Mouse (Mus musculus): ENCODE results near the gene Slc30a2. TPM values are rescaled to one million over a fixed set of nuclear protein-coding genes. Genes with fewer than 3 reads are reported as not detected.

The Slc30a2 gene
- polyA plus RNA-seq, 1 experiment from 2014 or later, result 0.05 TPM

DNA sequence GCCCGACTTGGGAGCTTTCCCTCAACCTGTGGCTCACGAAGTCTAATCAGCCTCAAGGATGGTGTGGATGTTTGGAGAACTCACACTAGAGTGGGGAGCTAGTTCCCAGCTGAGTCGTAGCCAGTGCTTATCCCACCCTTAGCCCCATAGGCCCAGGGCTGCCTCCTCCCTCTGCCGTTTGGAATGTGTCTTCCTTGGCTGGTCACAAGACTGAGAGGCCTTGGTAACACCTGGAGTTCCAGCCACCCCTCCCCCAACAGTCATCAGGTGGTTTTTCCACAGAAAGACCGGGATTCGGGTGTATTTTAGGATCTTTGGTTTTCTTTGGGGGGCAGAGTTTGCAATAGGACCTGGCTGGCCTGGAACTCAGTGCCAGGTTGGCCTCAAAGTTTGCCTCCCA is 7.7 kb downstream of the Slc30a2 start:
- no peak overlapping the region for H3K4me3 ChIP-seq
- no peak overlapping the region for H3K27ac ChIP-seq
- H3K4me1 ChIP-seq, result peaks cover 10% of the 10 kb centered on the region; the same call in 1 of the 2 replicates
- 86% methylated on average over 6 of the region's 6 CpGs for whole genome bisulfite sequencing
- peaks cover 2% of the 10 kb centered on the region; the same call in 1 of the 2 replicates for H3K27me3 ChIP-seq
- no peak overlapping the region for H3K9ac ChIP-seq
- no peaks in the 10 kb centered on the region for H3K36me3 ChIP-seq
- no peaks in the 10 kb centered on the region for H3K9me3 ChIP-seq
- ATAC-seq (ENCODE audit: insufficient number of reproducible peaks, insufficient read depth, low FRiP score, low TSS enrichment), result no peak
- H3K4me2 ChIP-seq (replicated peaks), result no peak overlapping the region

DNA sequence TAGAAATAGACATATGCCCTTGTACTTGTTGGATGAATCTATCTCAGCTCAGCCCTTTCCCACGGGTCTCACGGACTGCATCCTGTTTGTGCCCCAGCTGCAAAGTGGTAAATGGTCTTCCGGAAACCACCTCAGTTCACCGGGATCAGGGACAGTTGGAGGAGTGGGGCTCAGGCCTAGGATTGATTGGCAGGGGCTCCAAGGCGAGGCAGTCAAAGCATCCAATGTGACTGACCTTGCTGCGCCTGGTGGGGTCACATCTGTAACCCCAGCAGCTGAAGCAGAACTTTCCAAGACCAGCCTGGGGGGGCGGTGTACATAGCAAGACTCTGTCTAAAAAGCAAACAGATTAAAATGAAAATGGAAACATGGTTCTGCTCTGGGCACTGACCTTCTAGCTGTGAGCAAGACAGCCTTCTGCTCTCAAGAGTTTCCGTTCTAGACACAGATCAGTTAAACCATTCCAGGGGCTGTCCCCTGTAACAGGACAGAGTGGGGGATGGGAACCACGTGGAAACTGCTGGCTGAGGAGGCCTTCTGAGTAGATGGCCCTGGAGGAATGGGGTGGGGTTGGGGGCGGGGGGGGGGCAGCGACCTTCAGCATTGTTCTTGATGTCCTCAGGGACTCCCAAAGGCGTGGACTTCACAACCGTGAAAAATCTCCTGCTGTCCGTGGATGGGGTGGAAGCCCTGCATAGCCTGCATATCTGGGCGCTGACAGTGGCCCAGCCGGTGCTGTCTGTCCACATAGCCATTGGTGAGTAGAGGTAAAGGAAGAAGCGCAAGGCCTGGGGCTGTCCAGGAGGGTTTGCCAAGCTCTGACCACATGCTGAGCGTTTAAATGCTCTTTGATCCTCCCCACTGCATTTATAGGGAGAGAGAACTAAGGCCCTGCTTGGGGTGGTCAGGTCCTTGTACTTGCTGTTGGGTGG is 8.6 kb downstream of the Slc30a2 start:
- Histone ChIP-seq H3K36me3 (no peaks in the 10 kb centered on the region), H3K4me1 (peaks cover 17% of the 10 kb centered on the region; the same call in 1 of the 2 replicates), H3K4me2 (replicated peaks) (no peak overlapping the region), H3K9ac (no peak overlapping the region), H3K27ac (no peak overlapping the region), H3K4me3 (no peak overlapping the region), H3K27me3 (no peaks in the 10 kb centered on the region), H3K9me3 (no peaks in the 10 kb centered on the region)
- ATAC-seq (ENCODE audit: insufficient number of reproducible peaks, insufficient read depth, low FRiP score, low TSS enrichment), result no peak
- WGBS, result 37% methylated on average over 18 of the region's 18 CpGs

DNA sequence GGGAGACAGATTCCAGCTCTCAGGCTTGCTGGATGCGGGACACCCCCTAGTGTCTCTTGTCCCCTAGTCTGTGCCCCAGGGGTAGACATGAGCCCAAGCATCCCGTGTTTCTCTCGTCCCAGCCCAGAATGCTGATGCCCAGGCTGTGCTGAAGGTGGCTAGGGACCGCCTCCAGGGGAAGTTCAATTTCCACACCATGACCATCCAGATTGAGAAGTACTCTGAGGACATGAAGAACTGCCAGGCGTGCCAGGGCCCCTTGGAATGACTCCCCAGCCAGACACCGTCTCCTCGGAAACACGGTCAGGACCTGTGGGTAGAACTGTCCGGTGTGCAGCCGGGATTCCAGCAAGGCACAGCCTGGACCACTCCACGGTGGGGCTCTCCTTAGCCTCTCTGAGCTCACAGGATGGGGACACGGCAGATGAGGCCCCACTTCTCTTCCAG is 9.3 kb downstream of the Slc30a2 start:
- H3K9me3 ChIP-seq, result no peaks in the 10 kb centered on the region
- H3K36me3 ChIP-seq, result no peaks in the 10 kb centered on the region
- no peak overlapping the region for H3K4me3 ChIP-seq
- H3K27me3 ChIP-seq, result peaks cover 2% of the 10 kb centered on the region
- WGBS, result 63% methylated on average over 12 of the region's 12 CpGs
- no peak overlapping the region for H3K9ac ChIP-seq
- H3K4me2 ChIP-seq (replicated peaks), result no peak overlapping the region
- no peak overlapping the region for H3K27ac ChIP-seq
- peaks cover 21% of the 10 kb centered on the region; the same call in 1 of the 2 replicates for H3K4me1 ChIP-seq
- ATAC-seq (ENCODE audit: insufficient number of reproducible peaks, insufficient read depth, low FRiP score, low TSS enrichment), result no peak

DNA sequence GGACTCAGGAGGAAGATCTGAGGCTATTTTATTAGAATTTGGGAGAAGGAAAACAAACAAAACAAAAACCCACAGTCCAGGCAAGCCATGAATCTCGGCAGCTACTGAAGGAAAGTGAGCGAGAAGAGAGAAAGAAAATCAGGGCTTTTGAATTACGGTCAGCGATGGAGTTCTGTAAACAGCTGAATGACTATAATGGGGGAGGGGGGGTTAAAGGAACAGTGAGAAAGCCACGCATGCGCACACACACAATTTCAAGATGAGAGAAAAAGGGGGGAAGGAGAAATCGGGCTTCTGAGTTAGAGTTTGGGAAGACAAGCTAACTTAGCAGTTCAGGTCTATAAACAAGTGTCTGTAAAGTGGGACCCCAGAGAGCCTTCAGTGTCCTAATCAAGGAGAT is 9.9 kb downstream of the Slc30a2 start:
- H3K9ac ChIP-seq, result no peak overlapping the region
- no peaks in the 10 kb centered on the region for H3K9me3 ChIP-seq
- WGBS, result 73% methylated on average over 7 of the region's 7 CpGs
- no peaks in the 10 kb centered on the region for H3K36me3 ChIP-seq
- H3K4me3 ChIP-seq, result no peak overlapping the region
- ATAC-seq (ENCODE audit: insufficient number of reproducible peaks, insufficient read depth, low FRiP score, low TSS enrichment), result no peak
- no peak overlapping the region for H3K27ac ChIP-seq
- H3K27me3 ChIP-seq, result peaks cover 9% of the 10 kb centered on the region
- H3K4me1 ChIP-seq, result peaks cover 24% of the 10 kb centered on the region; the same call in 1 of the 2 replicates
- no peak overlapping the region for H3K4me2 ChIP-seq (replicated peaks)

DNA sequence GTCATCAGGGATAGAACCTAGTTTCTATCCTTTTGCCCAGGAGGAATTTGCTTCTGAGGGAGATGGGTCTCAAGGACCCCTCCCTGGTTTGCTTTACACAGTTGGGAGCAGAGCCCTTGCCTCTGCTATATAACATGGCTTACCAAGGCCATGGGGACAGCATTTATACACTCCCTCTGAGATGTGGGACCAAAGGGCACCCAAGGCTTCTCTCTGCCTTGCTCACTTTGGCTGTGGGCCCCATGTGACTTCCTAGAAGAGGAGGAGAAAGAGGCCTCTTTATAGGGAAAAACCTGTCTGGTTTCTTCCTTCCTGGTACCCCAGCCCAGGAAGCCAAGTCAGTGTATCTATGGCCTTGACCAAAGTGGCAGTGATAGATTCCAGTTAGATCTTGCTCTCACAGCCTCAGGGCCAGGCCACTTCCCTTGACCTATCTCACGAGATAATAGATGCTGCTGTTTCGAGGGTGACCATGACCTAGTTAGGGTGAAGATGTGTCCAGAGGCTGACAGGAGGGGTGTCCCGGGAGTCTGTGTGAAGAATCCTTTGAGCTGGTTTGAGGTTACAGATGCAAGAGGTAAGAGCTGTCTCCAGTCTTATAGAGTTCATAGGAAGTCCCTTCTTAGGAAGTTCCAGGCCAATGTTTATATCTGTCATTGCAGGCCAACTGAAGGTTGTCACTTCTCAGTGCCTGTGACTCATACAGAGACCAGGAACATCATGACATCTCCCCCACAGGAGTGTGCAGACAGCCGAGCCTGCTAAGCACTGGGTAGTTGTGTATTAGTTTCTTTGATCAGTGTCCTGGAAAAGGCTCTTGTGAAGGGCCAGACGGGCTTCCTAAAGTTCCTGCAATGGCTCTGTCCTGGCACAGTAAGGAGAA is 10.8 kb downstream of the Slc30a2 start:
- Histone ChIP-seq H3K9me3 (no peaks in the 10 kb centered on the region), H3K27me3 (peaks cover 13% of the 10 kb centered on the region), H3K9ac (no peak overlapping the region), H3K4me1 (peaks cover 24% of the 10 kb centered on the region; the same call in 1 of the 2 replicates), H3K4me3 (no peak overlapping the region), H3K27ac (no peak overlapping the region), H3K36me3 (no peaks in the 10 kb centered on the region), H3K4me2 (replicated peaks) (no peak overlapping the region)
- no peak for ATAC-seq (ENCODE audit: insufficient number of reproducible peaks, insufficient read depth, low FRiP score, low TSS enrichment)
- 53% methylated on average over 5 of the region's 5 CpGs for WGBS

DNA sequence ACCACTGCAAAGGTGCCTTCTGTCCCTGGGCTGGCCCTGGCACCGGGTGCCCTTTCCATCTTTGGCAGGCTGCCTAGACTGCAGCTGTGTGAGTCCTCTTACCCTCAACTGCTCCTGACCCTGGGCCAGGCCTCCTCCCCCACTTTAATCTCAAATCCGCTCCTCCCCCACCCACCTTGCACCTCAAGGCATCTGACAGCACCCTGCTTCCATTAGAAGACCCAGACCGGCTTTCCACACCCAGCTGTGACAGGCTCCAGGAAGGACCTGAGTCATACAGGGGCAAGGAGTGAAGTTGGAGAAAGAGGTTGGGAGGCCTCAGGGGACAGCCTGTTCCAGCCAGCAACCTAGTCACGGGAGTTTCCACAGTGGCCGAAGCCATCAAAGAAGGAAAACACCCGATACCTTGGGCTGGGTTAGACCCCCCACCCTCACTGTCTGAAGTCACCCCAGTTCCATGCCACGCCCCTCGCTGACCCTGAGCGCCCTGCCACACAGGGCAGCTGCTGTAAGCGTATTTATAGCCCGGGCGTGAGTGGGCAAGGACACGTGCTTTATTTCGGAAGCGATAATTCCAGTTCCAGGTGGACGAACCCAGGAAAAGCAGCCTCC is 13.0 kb downstream of the Slc30a2 start:
- Histone ChIP-seq H3K27ac (no peak overlapping the region), H3K4me2 (replicated peaks) (no peak overlapping the region), H3K27me3 (peaks cover 13% of the 10 kb centered on the region), H3K9me3 (no peaks in the 10 kb centered on the region), H3K36me3 (no peaks in the 10 kb centered on the region), H3K4me3 (no peak overlapping the region), H3K4me1 (peaks cover 24% of the 10 kb centered on the region; the same call in 1 of the 2 replicates), H3K9ac (no peak overlapping the region)
- ATAC-seq (ENCODE audit: insufficient number of reproducible peaks, insufficient read depth, low FRiP score, low TSS enrichment), result no peak
- WGBS, result 47% methylated on average over 16 of the region's 16 CpGs

DNA sequence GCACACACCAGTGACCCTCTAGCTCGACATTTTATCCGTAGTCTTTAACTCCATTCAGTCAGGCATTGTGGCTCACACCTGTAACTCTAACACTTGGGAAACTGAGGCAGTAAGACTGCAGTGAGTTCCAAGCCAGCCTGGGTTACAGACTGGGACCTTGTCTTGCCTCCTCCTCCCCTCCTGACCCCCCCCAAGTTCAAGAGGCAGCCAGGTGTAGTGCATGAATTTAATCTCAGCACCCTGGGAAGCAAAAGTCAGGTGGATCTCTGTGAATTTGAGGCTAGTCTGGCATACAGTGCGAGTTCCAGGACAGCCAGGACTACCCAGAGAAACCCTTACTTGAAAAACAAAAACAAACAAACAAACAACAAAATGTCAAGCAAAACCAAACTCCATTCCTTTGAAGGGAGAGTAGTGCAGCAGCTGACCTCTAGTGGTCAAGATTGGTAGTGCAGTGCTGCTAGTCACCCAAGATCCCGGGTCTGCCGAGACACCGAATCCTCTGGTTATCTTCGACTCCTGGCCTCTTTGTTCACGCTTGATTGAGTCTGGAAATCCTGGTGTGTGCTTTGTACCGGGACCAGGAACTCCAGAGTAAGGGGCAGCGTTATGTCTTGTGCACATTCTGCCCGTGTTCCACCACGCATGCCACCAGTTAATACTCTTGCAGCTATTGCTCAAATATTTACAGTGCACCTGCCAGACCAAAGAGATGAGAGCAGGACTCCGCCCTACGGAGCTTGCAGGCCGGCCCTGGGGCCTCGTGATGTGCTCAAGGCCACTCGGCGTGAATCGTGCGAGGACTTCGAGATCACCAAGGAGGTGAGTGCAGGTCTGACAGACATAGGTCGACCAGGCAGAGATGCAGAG is 13.8 kb downstream of the Slc30a2 start:
- H3K27me3 ChIP-seq, result peaks cover 13% of the 10 kb centered on the region
- no peaks in the 10 kb centered on the region for H3K36me3 ChIP-seq
- H3K4me1 ChIP-seq, result peaks cover 21% of the 10 kb centered on the region; the same call in 1 of the 2 replicates
- no peak overlapping the region for H3K27ac ChIP-seq
- H3K4me2 ChIP-seq (replicated peaks), result peak overlapping the region; percentile 26
- WGBS, result 24% methylated on average over 22 of the region's 22 CpGs
- H3K9me3 ChIP-seq, result no peaks in the 10 kb centered on the region
- H3K9ac ChIP-seq, result peak overlapping the region; percentile 7; the same call in 1 of the 2 replicates
- H3K4me3 ChIP-seq, result no peak overlapping the region
- ATAC-seq (ENCODE audit: insufficient number of reproducible peaks, insufficient read depth, low FRiP score, low TSS enrichment), result no peak

DNA sequence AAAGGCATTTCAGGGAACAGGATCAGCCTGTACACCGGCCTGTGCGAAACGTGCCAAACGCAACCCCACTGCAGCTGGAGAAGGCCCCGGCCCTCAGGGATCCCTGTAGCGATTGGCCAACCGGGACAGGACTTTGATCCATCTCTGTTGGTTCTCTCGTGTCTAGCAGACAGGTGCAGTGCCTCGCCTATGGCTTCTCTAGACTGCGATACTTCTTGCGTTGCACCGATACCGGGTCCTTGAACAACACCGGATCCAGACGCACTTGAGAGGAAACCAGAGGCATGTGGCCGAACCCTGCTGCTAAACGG is 14.4 kb downstream of the Slc30a2 start:
- Histone ChIP-seq H3K36me3 (no peaks in the 10 kb centered on the region), H3K27me3 (peaks cover 13% of the 10 kb centered on the region), H3K4me3 (no peak overlapping the region), H3K4me2 (replicated peaks) (peak overlapping the region; percentile 26), H3K9me3 (no peaks in the 10 kb centered on the region), H3K9ac (peak overlapping the region; percentile 7; the same call in 1 of the 2 replicates), H3K4me1 (peaks cover 18% of the 10 kb centered on the region; the same call in 1 of the 2 replicates), H3K27ac (no peak overlapping the region)
- no peak for ATAC-seq (ENCODE audit: insufficient number of reproducible peaks, insufficient read depth, low FRiP score, low TSS enrichment)
- 41% methylated on average over 17 of the region's 17 CpGs for WGBS

DNA sequence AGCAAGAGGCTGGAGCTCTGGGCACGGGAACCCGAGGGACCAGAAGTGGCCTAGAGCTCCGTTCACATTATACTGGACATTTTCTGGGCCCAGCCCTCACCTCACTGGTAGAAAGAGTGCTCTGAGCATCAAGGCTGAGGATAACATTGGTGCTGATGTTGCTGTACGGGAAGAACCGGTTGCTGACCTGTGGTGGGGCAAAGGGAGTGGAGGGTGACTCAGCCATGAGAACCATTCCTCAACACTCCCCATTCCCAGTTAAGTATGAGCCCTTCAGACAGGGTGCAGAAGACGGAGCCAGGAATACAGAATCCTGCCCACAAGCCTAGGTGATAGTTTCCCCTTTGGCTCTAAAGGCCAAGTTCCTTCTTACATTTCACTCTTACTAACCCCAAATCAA is 16.7 kb downstream of the Slc30a2 start:
- H3K36me3 ChIP-seq, result no peaks in the 10 kb centered on the region
- no peak overlapping the region for H3K4me2 ChIP-seq (replicated peaks)
- H3K4me1 ChIP-seq, result peaks cover 24% of the 10 kb centered on the region; the same call in 1 of the 2 replicates
- H3K27me3 ChIP-seq, result peaks cover 19% of the 10 kb centered on the region
- no peak overlapping the region for H3K27ac ChIP-seq
- H3K4me3 ChIP-seq, result no peak overlapping the region
- no peak for ATAC-seq (ENCODE audit: insufficient number of reproducible peaks, insufficient read depth, low FRiP score, low TSS enrichment)
- 84% methylated on average over 6 of the region's 6 CpGs for WGBS
- no peak overlapping the region for H3K9ac ChIP-seq
- H3K9me3 ChIP-seq, result no peaks in the 10 kb centered on the region

DNA sequence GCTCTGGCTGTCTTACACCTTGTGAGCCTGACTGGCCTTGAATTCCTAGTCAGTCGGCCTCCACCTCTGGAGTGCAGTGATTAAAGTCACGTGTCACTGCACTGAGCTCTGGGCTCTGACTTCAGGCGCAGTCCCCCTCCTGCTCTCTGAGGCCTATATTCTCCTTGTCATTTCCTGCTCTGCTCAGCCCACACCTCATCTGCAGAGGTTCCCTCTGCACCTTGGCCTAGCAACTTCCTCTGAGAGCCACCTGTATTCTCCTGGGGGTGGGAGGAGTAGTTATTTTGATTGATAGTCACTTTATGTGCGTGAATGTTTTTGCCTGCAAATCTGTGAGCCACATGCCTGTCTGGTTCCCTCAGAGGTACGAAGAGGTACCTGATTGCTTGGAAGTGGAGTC is 18.2 kb downstream of the Slc30a2 start:
- Histone ChIP-seq H3K4me2 (replicated peaks) (no peak overlapping the region), H3K4me1 (peaks cover 22% of the 10 kb centered on the region; the same call in 1 of the 2 replicates), H3K36me3 (no peaks in the 10 kb centered on the region), H3K27me3 (peaks cover 19% of the 10 kb centered on the region), H3K9me3 (no peaks in the 10 kb centered on the region), H3K9ac (no peak overlapping the region), H3K27ac (no peak overlapping the region), H3K4me3 (no peak overlapping the region)
- ATAC-seq (ENCODE audit: insufficient number of reproducible peaks, insufficient read depth, low FRiP score, low TSS enrichment), result no peak
- 32% methylated on average over 5 of the region's 5 CpGs for WGBS

Data from embryonic facial prominence, embryonic 12.5 days (tissue).